Mouse (Mus musculus) limb, embryonic 15.5 days (tissue): ENCODE results near the gene Tgfb2. TPM values are rescaled to one million over a fixed set of nuclear protein-coding genes. Genes with fewer than 3 reads are reported as not detected.

ENCODE experiments used
- ATAC-seq: fragments of 200-750 bp; cut with Nextera tagmentation; 2 replicates; pipeline ENCODE4 v1.8.0; 2017; ENCODE audit warnings: low read depth, moderate TSS enrichment; ENCODE audit not compliant: insufficient number of reproducible peaks, low FRiP score, low TSS enrichment
- H3K27ac ChIP-seq: fragments of 300-500 bp; sonication (generic); 2 replicates; pipeline ENCODE4 v1.5.1; 2015; ENCODE audit warnings: moderate library complexity, mild to moderate bottlenecking, inconsistent platforms
- H3K27me3 ChIP-seq: fragments of 300-500 bp; sonication (generic); 2 replicates; pipeline ENCODE4 v1.6.1; 2015; ENCODE audit warnings: inconsistent platforms
- H3K36me3 ChIP-seq: fragments of 300-500 bp; sonication (generic); 2 replicates; pipeline ENCODE4 v1.6.1; 2015; ENCODE audit warnings: inconsistent platforms
- H3K4me1 ChIP-seq: fragments of 300-500 bp; sonication (generic); 2 replicates; pipeline ENCODE4 v1.6.1; 2015; ENCODE audit warnings: inconsistent platforms
- H3K4me2 ChIP-seq: fragments of 300-500 bp; sonication (generic); 2 replicates; pipeline ENCODE4 v1.6.1; 2015; ENCODE audit warnings: mild to moderate bottlenecking, inconsistent platforms
- H3K4me3 ChIP-seq: fragments of 300-500 bp; sonication (generic); 2 replicates; pipeline ENCODE4 v1.5.1; 2015; ENCODE audit warnings: mild to moderate bottlenecking, inconsistent platforms
- H3K9ac ChIP-seq: fragments of 300-500 bp; sonication (generic); 2 replicates; pipeline ENCODE4 v1.6.1; 2015; ENCODE audit warnings: inconsistent platforms
- H3K9me3 ChIP-seq: fragments of 300-500 bp; sonication (generic); 2 replicates; pipeline ENCODE4 v1.6.1; 2016; ENCODE audit warnings: inconsistent platforms
- WGBS: fragments of 180-500 bp; shearing (Covaris S2); methylation state at CpG from one replicate; pipeline ENCODE4 v1.1.7; 2015; 5-methylcytosine and 5-hydroxymethylcytosine counted together
- polyA plus RNA-seq: library from polyadenylated mRNA; unstranded; fragments of >200 nt; fragmentation: Nextera tagmentation; extraction: Ambion mirVana; gene quantifications from 2 replicates; pipeline ENCODE4 v1.2.1, GENCODE M21; 2015

Gene Tgfb2
- polyA plus RNA-seq, 1 experiment from 2014 or later = 75.6 TPM

GRCm38 (mm10) chr1:186637304-186638213, 68.2 kb downstream of the Tgfb2 start:
- no peaks in the 10 kb centered on the region for H3K9me3 ChIP-seq
- H3K4me2 ChIP-seq = no peak overlapping the region
- no peak overlapping the region for H3K27ac ChIP-seq
- no peak for ATAC-seq
- H3K4me3 ChIP-seq = no peak overlapping the region
- peaks cover 3% of the 10 kb centered on the region; the same call in 1 of the 2 replicates for H3K36me3 ChIP-seq
- H3K9ac ChIP-seq = no peak overlapping the region
- 60% methylated on average over 12 of the region's 12 CpGs for WGBS
- no peaks in the 10 kb centered on the region for H3K27me3 ChIP-seq
- peaks cover 10% of the 10 kb centered on the region; the same call in 1 of the 2 replicates for H3K4me1 ChIP-seq

GRCm38 (mm10) chr1:186635045-186635444, 70.7 kb downstream of the Tgfb2 start:
- Histone ChIP-seq H3K4me1 (peaks cover 14% of the 10 kb centered on the region; the same call in 1 of the 2 replicates), H3K4me3 (no peak overlapping the region), H3K9me3 (no peaks in the 10 kb centered on the region), H3K27ac (peak overlapping the region; percentile 55; the same call in 1 of the 2 replicates), H3K36me3 (no peaks in the 10 kb centered on the region; the same call in none of the 2 replicates), H3K4me2 (no peak overlapping the region), H3K9ac (no peak overlapping the region), H3K27me3 (no peaks in the 10 kb centered on the region)
- ATAC-seq = no peak
- 59% methylated on average over 7 of the region's 7 CpGs for WGBS

GRCm38 (mm10) chr1:186631457-186631856, 74.3 kb downstream of the Tgfb2 start:
- Histone ChIP-seq H3K36me3 (peaks cover 4% of the 10 kb centered on the region; the same call in 1 of the 2 replicates), H3K9me3 (no peaks in the 10 kb centered on the region), H3K9ac (no peak overlapping the region), H3K4me2 (no peak overlapping the region), H3K27me3 (no peaks in the 10 kb centered on the region), H3K4me1 (peaks cover 4% of the 10 kb centered on the region; the same call in 1 of the 2 replicates), H3K4me3 (no peak overlapping the region), H3K27ac (peak overlapping the region; percentile 58; the same call in 1 of the 2 replicates)
- WGBS = 58% methylated on average over 6 of the region's 6 CpGs
- no peak for ATAC-seq

GRCm38 (mm10) chr1:186630971-186631370, 74.8 kb downstream of the Tgfb2 start:
- Histone ChIP-seq H3K27me3 (no peaks in the 10 kb centered on the region), H3K27ac (0 out of 2 replicates have a peak overlapping the region, but pooled peaks have one; percentile 18), H3K4me2 (no peak overlapping the region), H3K4me3 (no peak overlapping the region), H3K4me1 (peaks cover 4% of the 10 kb centered on the region; the same call in 1 of the 2 replicates), H3K36me3 (peaks cover 4% of the 10 kb centered on the region; the same call in 1 of the 2 replicates), H3K9me3 (no peaks in the 10 kb centered on the region), H3K9ac (no peak overlapping the region)
- WGBS = 65% methylated on average over 5 of the region's 5 CpGs
- ATAC-seq = 0 out of 2 replicates have a peak, but pooled peaks have one; percentile 46

- H3K4me1 ChIP-seq = peaks cover 4% of the 10 kb centered on the region; the same call in 1 of the 2 replicates
- no peaks in the 10 kb centered on the region for H3K27me3 ChIP-seq
- 78% methylated on average over 7 of the region's 7 CpGs for WGBS
- ATAC-seq = no peak
- H3K4me2 ChIP-seq = no peak overlapping the region
- no peak overlapping the region for H3K9ac ChIP-seq
- peaks cover 4% of the 10 kb centered on the region; the same call in 1 of the 2 replicates for H3K36me3 ChIP-seq
- H3K4me3 ChIP-seq = no peak overlapping the region
- no peaks in the 10 kb centered on the region for H3K9me3 ChIP-seq
- no peak overlapping the region for H3K27ac ChIP-seq
These were observed 78.3 kb downstream of the Tgfb2 start for GRCm38 (mm10) chr1:186627451-186627995.

- H3K27ac ChIP-seq = no peak overlapping the region
- ATAC-seq = no peak
- 38% methylated on average over 5 of the region's 5 CpGs for WGBS
These were observed 81.3 kb downstream of the Tgfb2 start for GRCm38 (mm10) chr1:186624474-186624873.

GRCm38 (mm10) chr1:186621812-186622211, 84.0 kb downstream of the Tgfb2 start:
- no peak overlapping the region for H3K4me2 ChIP-seq
- no peaks in the 10 kb centered on the region for H3K9me3 ChIP-seq
- ATAC-seq = no peak
- no peak overlapping the region for H3K9ac ChIP-seq
- no peaks in the 10 kb centered on the region for H3K36me3 ChIP-seq
- H3K27me3 ChIP-seq = no peaks in the 10 kb centered on the region
- H3K4me3 ChIP-seq = no peak overlapping the region
- no peak overlapping the region for H3K27ac ChIP-seq
- peaks cover 4% of the 10 kb centered on the region; the same call in 1 of the 2 replicates for H3K4me1 ChIP-seq
- 95% methylated on average over 3 of the region's 3 CpGs for WGBS

More at GRCm38 (mm10) chr1:186624474-186624873, 81.3 kb downstream of the Tgfb2 start:
- H3K36me3 ChIP-seq = 0 out of 2 replicates have a peak, but pooled peaks cover 4% of the 10 kb centered on the region
- H3K4me2 ChIP-seq = no peak overlapping the region
- no peaks in the 10 kb centered on the region for H3K4me1 ChIP-seq
- H3K4me3 ChIP-seq = no peak overlapping the region
- no peaks in the 10 kb centered on the region for H3K27me3 ChIP-seq
- no peak overlapping the region for H3K9ac ChIP-seq
- no peaks in the 10 kb centered on the region for H3K9me3 ChIP-seq

GRCm38 (mm10) chr1:186618285-186618684, 87.5 kb downstream of the Tgfb2 start:
- WGBS = 59% methylated on average over 6 of the region's 6 CpGs
- ATAC-seq = no peak
- Histone ChIP-seq H3K4me3 (no peak overlapping the region), H3K27me3 (no peaks in the 10 kb centered on the region), H3K4me1 (peaks cover 4% of the 10 kb centered on the region; the same call in 1 of the 2 replicates), H3K9me3 (no peaks in the 10 kb centered on the region), H3K36me3 (no peaks in the 10 kb centered on the region), H3K4me2 (no peak overlapping the region), H3K27ac (no peak overlapping the region), H3K9ac (no peak overlapping the region)

- WGBS = 50% methylated on average over 2 of the region's 2 CpGs
- no peak overlapping the region for H3K27ac ChIP-seq
These were observed 94.4 kb downstream of the Tgfb2 start for GRCm38 (mm10) chr1:186611371-186611770.

GRCm38 (mm10) chr1:186610481-186610880, 95.3 kb downstream of the Tgfb2 start:
- H3K9ac ChIP-seq = no peak overlapping the region
- H3K4me2 ChIP-seq = no peak overlapping the region
- H3K27me3 ChIP-seq = no peaks in the 10 kb centered on the region
- H3K4me3 ChIP-seq = no peak overlapping the region
- H3K9me3 ChIP-seq = no peaks in the 10 kb centered on the region
- no peak for ATAC-seq
- H3K4me1 ChIP-seq = peaks cover 12% of the 10 kb centered on the region
- 81% methylated on average over 5 of the region's 5 CpGs for WGBS
- H3K36me3 ChIP-seq = no peaks in the 10 kb centered on the region
- H3K27ac ChIP-seq = peak overlapping the region; percentile 77; the same call in 1 of the 2 replicates

More at GRCm38 (mm10) chr1:186611371-186611770, 94.4 kb downstream of the Tgfb2 start:
- H3K4me1 ChIP-seq = peaks cover 12% of the 10 kb centered on the region
- H3K36me3 ChIP-seq = no peaks in the 10 kb centered on the region
- H3K4me2 ChIP-seq = no peak overlapping the region
- no peak overlapping the region for H3K4me3 ChIP-seq
- ATAC-seq = no peak
- no peaks in the 10 kb centered on the region for H3K27me3 ChIP-seq
- H3K9ac ChIP-seq = no peak overlapping the region
- H3K9me3 ChIP-seq = no peaks in the 10 kb centered on the region

- Histone ChIP-seq H3K27me3 (no peaks in the 10 kb centered on the region), H3K9me3 (no peaks in the 10 kb centered on the region), H3K9ac (no peak overlapping the region), H3K4me3 (no peak overlapping the region), H3K36me3 (no peaks in the 10 kb centered on the region), H3K4me2 (peak overlapping the region; percentile 25; the same call in 1 of the 2 replicates), H3K27ac (peak overlapping the region; percentile 77), H3K4me1 (peaks cover 12% of the 10 kb centered on the region)
- WGBS = 12% methylated on average over 9 of the region's 10 CpGs
- ATAC-seq = peak; percentile 90
These were observed 96.0 kb downstream of the Tgfb2 start for GRCm38 (mm10) chr1:186609793-186610233.
